Mouse (Mus musculus) lung, postnatal 0 days (tissue): ENCODE data around the gene Kirrel2.

Source experiments
- CTCF ChIP-seq: IDR thresholded peaks from 2 replicates; pipeline ENCODE4 v1.5.1; 2016; ENCODE audit warnings: antibody characterized with exemption, mild to moderate bottlenecking
- EP300 ChIP-seq: IDR thresholded peaks from 2 replicates; pipeline ENCODE4 v1.6.1; 2016; ENCODE audit warnings: antibody characterized with exemption, mild to moderate bottlenecking, control low read depth

- no peak for TF ChIP-seq CTCF
- no peak for TF ChIP-seq EP300
Measured at GRCm38 (mm10) chr7:30477415-30478381, 20.2 kb upstream of the Kirrel2 start.
